Mouse (Mus musculus) heart, adult 8-10 months (tissue): Measurements from ENCODE around the gene Rrp1b. TPM values are rescaled to one million over a fixed set of nuclear protein-coding genes. Genes with fewer than 3 reads are reported as not detected.
"Not testable (repeated sequence)": the region's sequence is repeated elsewhere in the genome, so short reads cannot be mapped to it uniquely, and the experiment has no call there.

ENCODE experiments used
- DNase-seq: peaks from one replicate; pipeline ENCODE4 v3.0.0; 2022; ENCODE audit warnings: low spot score
- total RNA-seq, 4 experiments: library from RNA; stranded (reverse); gene quantifications; 2 replicates each; pipeline ENCODE4 v1.2.4; 2022

The Rrp1b gene
- total RNA-seq, 4 experiments from 2014 or later = 5.4 to 9.0 (median 7.5) TPM

- DNase-seq = no peak
These were observed 4.2 kb upstream of the Rrp1b start for GRCm38 (mm10) chr17:32031684-32032083.

- DNase-seq = no peak
These were observed 1.6 kb upstream of the Rrp1b start for GRCm38 (mm10) chr17:32034322-32034721.

GRCm38 (mm10) chr17:32036509-32037438 is 874 bp downstream of the Rrp1b start:
- no peak for DNase-seq

GRCm38 (mm10) chr17:32040263-32040662 is 4.4 kb downstream of the Rrp1b start:
- no peak for DNase-seq

GRCm38 (mm10) chr17:32046541-32046940 is 10.6 kb downstream of the Rrp1b start:
- DNase-seq = no peak

GRCm38 (mm10) chr17:32048351-32048750 is 12.5 kb downstream of the Rrp1b start:
- no peak for DNase-seq

- no peak for DNase-seq
These were observed 14.0 kb downstream of the Rrp1b start for GRCm38 (mm10) chr17:32049914-32050313.

- no peak for DNase-seq
These were observed 14.7 kb downstream of the Rrp1b start for GRCm38 (mm10) chr17:32050609-32051008.

- peak; percentile 9 for DNase-seq
These were observed 16.6 kb downstream of the Rrp1b start for GRCm38 (mm10) chr17:32052237-32053080.

GRCm38 (mm10) chr17:32053677-32054076 is 17.8 kb downstream of the Rrp1b start:
- no peak for DNase-seq

- DNase-seq = no peak
These were observed 21.9 kb downstream of the Rrp1b start for GRCm38 (mm10) chr17:32057843-32058242.

GRCm38 (mm10) chr17:32059084-32059483 is 23.2 kb downstream of the Rrp1b start:
- DNase-seq = no peak

- DNase-seq = no peak
These were observed 25.3 kb downstream of the Rrp1b start for GRCm38 (mm10) chr17:32061219-32061618.

GRCm38 (mm10) chr17:32063654-32064053 is 27.8 kb downstream of the Rrp1b start:
- DNase-seq = no peak

GRCm38 (mm10) chr17:32064762-32065161 is 28.9 kb downstream of the Rrp1b start:
- DNase-seq = not testable (repeated sequence)

- no peak for DNase-seq
These were observed 31.6 kb downstream of the Rrp1b start for GRCm38 (mm10) chr17:32067541-32067940.

- no peak for DNase-seq
These were observed 32.5 kb downstream of the Rrp1b start for GRCm38 (mm10) chr17:32068381-32068780.

- no peak for DNase-seq
These were observed 32.9 kb downstream of the Rrp1b start for GRCm38 (mm10) chr17:32068810-32069209.

GRCm38 (mm10) chr17:32073359-32073758 is 37.5 kb downstream of the Rrp1b start:
- peak; percentile 79 for DNase-seq

GRCm38 (mm10) chr17:32074658-32075057 is 38.8 kb downstream of the Rrp1b start:
- no peak for DNase-seq

- no peak for DNase-seq
These were observed 39.3 kb downstream of the Rrp1b start for GRCm38 (mm10) chr17:32075164-32075563.

- no peak for DNase-seq
These were observed 47.5 kb downstream of the Rrp1b start for GRCm38 (mm10) chr17:32083351-32083750.
